Mouse (Mus musculus): ENCODE results near the gene Ugt1a7c.
"Not testable (repeated sequence)": the region's sequence is repeated elsewhere in the genome, so short reads cannot be mapped to it uniquely, and the experiment has no call there.

Ugt1a7c gene

GRCm38 (mm10) chr1:88120550-88120949 lies 25.7 kb downstream of the Ugt1a7c start:
- not testable (repeated sequence) for DNase-seq (ENCODE audit: low spot score)

GRCm38 (mm10) chr1:88121521-88121920 lies 26.7 kb downstream of the Ugt1a7c start:
- peak; percentile 48 for DNase-seq (ENCODE audit: low spot score)

DNA sequence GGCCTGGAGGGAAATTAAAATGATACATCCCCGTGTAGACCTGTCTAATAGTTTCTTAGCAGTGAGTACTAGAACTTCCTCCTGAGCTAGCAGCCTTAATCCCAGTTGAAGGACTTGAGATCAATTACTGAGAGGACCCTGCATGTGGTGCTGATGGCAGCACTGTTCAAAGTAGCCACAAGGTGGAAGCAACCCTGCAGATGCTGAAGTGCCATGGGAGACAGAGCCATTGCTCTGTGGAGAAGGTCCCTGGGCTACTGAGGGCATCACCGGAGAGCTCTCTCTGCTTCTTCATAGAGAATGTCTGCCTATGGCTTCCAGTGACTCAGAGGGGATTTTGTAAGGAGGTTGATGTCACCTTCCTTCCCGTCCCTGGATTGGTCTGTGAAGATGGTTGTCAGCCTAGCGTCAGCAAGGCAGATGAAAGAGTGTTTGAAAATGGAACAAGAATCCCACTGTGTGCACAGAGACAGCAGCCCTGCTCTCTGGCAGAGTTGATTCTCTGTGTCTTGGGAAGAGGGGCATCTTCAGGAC lies 31.0 kb downstream of the Ugt1a7c start:
- not testable (repeated sequence) for DNase-seq (ENCODE audit: low spot score)

- DNase-seq (ENCODE audit: low spot score), result not testable (repeated sequence)
These were observed 34.2 kb downstream of the Ugt1a7c start for GRCm38 (mm10) chr1:88129091-88129490.

DNA sequence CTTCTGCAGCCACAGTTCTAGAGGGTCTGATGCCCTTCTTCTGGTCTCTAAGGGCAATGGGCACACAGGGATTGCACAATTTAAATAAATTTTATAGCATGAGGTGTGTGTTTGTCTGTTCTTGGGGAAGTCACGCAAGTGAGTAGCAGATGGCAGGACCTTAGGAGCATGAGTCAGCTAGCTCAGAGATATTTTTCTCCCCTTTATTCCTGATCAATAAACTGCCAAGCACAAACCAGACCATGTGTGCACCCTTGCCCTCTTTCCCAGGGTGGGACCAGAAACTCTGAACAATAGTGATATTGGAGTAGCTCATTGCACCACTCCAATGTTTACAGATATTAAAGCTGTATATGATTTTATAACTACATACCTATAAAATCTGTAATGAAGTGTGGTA lies 35.4 kb downstream of the Ugt1a7c start:
- DNase-seq (ENCODE audit: low spot score), result not testable (repeated sequence)

- no peak for DNase-seq (ENCODE audit: low spot score)
These were observed 39.1 kb downstream of the Ugt1a7c start for GRCm38 (mm10) chr1:88133908-88134456.

DNA sequence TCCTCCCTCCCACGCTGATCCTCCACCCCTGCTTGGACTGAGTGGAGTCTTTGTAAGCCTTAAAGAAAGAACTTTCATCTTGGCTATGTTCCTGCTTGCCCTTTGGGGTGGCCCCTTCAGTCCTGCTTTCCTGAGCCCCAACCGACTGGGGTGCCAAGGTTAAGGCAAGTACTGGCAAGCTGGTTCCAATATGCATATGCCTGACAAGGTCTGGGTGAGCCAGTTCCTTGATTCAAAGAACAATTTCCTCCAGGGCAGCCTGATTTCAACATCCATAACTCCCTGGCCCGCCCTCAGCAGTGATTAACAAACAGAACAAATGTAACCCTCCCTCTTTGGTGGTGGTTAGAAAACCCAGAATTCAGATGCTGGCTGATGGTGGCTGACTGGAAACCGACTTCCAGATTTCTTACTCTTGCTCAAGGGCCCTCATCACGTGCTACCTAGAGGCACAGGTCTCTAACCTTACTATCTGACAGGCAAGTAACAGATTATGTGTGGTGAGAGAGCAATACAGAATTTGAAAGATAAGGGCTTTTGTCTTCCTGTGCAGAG lies 39.7 kb downstream of the Ugt1a7c start, which contains the start of gene Ugt1a6a:
Gene Ugt1a6a (plus strand): TSS at position 353 of the 555 bp plus-strand sequence.
- peak; percentile 74 for DNase-seq (ENCODE audit: low spot score)

DNA sequence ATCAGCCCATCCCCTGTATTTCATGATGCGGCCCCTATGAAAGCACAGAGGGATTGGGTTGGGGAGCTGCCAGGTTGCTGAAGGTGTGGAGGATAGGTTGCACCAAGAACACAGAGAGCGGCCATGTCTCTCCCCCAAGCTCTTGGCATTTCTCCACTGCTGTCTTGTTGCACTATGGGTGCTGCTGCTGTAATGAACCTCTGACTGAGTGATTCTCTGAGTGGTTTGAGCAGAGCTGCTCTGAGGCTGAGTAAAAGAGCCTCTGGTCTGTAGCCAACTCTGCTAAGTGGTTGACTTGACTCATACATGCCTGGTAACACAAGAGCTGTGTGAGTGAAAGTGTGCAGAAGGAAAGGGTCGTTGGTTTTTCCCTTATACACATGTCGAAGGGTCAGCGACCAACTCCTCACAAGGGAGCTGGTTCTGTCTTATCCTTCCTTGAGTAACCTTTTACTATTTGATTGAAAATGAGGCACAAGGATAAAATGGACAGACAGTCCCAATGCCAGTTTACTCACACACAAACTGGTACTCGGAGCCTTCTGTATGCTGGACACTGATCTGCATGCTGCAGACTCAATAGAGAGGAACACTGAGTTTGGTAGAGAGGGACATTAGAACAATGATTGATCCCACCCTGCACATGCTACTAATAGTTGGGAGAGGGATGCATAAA lies 40.5 kb downstream of the Ugt1a7c start:
- peak; percentile 41 for DNase-seq (ENCODE audit: low spot score)

DNA sequence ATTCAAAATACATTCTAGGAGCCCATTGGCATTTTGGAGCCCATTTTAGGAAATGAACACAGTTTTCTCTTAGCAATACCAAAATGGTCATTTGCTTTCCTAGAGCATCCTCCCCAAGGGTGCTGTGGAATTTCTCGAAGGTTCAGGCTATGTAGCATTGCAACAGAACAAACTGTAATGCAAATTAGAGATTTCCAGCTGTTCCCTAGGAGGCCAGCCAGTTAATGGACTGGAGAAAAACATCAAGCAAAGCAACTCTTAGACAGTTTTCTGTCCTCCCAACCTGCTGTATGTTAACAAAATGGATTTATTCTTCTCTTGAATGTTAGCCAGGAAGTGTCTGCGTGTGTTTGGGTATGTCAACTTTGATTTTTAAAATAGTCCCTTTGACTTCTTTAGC lies 41.8 kb downstream of the Ugt1a7c start:
- DNase-seq (ENCODE audit: low spot score), result no peak

GRCm38 (mm10) chr1:88137264-88137663 lies 42.4 kb downstream of the Ugt1a7c start:
- no peak for DNase-seq (ENCODE audit: low spot score)

DNA sequence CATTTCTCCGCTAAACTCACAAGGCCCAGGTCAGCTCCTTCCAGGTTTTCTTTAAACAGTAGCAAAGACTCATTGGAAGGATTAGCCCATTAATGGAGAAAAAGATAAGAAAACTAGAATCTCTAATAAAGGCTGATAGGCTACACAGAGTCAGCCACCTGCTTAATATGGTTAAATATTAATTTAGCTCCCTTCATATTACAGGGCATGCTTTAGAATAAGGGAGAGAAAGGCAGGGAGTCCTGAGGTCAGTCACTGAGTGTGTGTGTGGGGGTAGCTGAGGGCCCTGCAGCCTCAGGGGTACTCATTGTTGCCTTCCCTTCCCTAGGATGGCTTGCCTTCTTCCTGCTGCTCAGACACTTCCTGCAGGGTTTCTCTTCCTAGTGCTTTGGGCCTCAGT lies 43.3 kb downstream of the Ugt1a7c start:
- no peak for DNase-seq (ENCODE audit: low spot score)

GRCm38 (mm10) chr1:88140492-88140891 lies 45.6 kb downstream of the Ugt1a7c start:
- DNase-seq (ENCODE audit: low spot score), result peak; percentile 33

DNA sequence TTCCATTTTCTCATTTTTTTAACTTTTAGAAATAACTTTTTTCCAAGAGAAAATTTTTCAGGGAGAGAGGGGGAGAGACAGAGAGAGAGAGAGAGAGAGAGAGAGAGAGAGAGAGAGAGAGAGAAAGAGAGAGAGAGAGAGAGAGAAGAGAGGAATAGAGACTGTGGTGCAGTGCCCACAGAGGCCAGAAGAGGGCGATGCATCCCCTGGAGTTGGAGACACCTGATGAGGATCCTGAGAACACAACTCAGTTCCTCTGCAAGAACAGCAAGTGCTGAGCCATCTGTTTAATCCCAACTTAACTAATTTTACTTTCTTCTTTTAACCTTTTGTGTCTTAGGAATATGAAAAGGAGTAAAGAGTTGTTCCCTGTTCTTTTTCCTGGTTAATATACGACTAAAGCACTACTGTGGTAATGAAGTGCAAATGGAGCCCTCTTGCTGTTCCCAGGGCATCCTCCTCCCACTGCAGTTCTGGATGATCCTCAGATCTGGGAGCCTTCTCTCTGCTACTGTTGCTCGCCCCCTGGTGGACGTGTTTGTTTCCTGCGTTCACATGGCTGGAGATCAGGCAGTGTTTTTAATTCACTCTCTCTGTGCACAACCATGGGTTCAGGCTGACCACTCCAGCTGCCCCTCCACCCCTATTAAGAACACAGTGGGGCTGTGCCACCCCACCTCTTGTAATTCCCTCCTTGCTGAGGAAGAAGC lies 49.3 kb downstream of the Ugt1a7c start:
- peak; percentile 34 for DNase-seq (ENCODE audit: low spot score)

DNA sequence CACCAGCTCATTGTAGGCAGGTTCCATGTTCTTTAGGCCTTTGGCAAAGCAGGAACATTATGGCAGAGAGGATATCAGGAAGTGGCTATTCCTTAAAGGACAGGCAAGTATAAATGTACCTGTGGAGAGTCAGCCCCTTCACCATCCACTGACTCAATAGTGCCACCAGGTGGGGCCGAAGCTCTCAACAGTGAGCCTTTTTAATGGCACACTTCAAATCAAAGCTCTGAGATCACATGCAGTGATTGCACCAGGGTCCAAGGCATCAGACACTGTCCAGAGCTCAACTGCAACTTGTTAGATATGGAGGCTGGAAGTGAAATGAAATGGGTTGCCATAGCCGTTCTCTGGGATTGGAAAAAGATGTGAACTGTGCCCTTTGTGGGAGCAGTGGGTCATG lies 50.4 kb downstream of the Ugt1a7c start:
- DNase-seq (ENCODE audit: low spot score), result peak; percentile 31

GRCm38 (mm10) chr1:88150133-88150532 lies 55.3 kb downstream of the Ugt1a7c start:
- not testable (repeated sequence) for DNase-seq (ENCODE audit: low spot score)

DNA sequence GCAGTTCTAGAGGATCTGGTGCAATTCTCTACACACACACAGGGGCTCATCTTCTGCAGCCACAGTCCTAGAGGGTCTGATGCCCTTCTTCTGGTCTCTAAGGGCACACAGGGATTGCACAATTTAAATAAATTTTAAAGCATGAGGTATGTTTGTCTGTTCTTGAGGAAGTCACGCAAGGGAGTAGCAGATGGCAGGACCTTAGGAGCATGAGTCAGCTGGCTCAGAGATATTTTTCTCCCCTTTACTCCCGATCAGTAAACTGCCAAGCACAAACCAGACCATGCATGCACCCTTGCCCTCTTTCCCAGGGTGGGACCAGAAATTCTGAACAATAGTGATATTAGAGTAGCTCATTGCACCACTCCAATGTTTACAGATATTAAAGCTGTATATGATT lies 63.6 kb downstream of the Ugt1a7c start:
- DNase-seq (ENCODE audit: low spot score), result no peak

- no peak for DNase-seq (ENCODE audit: low spot score)
These were observed 70.8 kb downstream of the Ugt1a7c start, which contains the start of gene Ugt1a5 for GRCm38 (mm10) chr1:88165711-88166110. TSS of gene Ugt1a5 (plus strand) at chr1:88166012.

DNA sequence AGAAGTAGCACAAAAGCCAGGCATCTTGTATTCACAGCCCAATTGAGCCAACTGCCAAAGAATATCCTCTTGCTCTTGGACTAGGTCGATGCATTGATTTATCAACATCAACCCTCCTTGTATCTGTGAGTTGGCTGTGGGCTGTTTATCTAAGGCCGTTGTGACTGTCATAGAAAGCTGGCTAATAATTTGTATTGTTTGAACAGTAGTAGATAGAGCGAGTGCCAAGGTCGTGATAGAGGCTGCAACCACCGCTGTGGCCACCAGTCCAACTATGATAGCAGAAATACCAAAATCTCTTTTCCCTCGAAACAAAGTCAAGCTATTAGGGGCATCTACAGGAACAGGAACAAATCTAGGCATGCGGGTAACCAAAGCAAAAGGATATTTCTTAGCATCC lies 77.3 kb downstream of the Ugt1a7c start:
- DNase-seq (ENCODE audit: low spot score), result not testable (repeated sequence)

GRCm38 (mm10) chr1:88179657-88180056 lies 84.8 kb downstream of the Ugt1a7c start:
- no peak for DNase-seq (ENCODE audit: low spot score)

GRCm38 (mm10) chr1:88186325-88186935 lies 91.6 kb downstream of the Ugt1a7c start:
- DNase-seq (ENCODE audit: low spot score), result no peak

GRCm38 (mm10) chr1:88192136-88192535 lies 97.3 kb downstream of the Ugt1a7c start:
- DNase-seq (ENCODE audit: low spot score), result no peak

GRCm38 (mm10) chr1:88195687-88196086 lies 100.8 kb downstream of the Ugt1a7c start:
- DNase-seq (ENCODE audit: low spot score), result no peak
